Mouse (Mus musculus) small intestine, adult 2 months (tissue): Measurements from ENCODE around the gene Vgll4.

ENCODE experiments used
- CTCF ChIP-seq: fragments of 200-500 bp; IDR thresholded peaks from 2 replicates; pipeline ENCODE4 v1.5.1; 2012; ENCODE audit warnings: low read depth, mild to moderate bottlenecking, control low read depth, inconsistent platforms, low read length, moderate library complexity, mixed read lengths; ENCODE audit not compliant: insufficient replicate concordance, insufficient read length; ENCODE audit errors: extremely low read depth
- POLR2A ChIP-seq: fragments of 200-500 bp; IDR thresholded peaks from 2 replicates; pipeline ENCODE4 v1.6.1; 2012; ENCODE audit warnings: low read depth, mild to moderate bottlenecking, control low read depth, inconsistent platforms, low read length, moderate library complexity

GRCm38 (mm10) chr6:114925196-114925595, 44.6 kb downstream of the Vgll4 start:
- TF ChIP-seq CTCF (no peak), POLR2A (no peak)
